Comparison of ENCODE assay signal across 7 mouse cellular contexts in genomic region chr19:59588068-59588522, GRCm38 (mm10).
DNase-seq lines count a peak whose midpoint lies in the region; ATAC-seq lines count a peak whose summit lies in the region.

No protein-coding gene starts in this region.

- H3K4me2 ChIP-seq in limb, embryonic 11.5 days (ENCODE audit: low read depth, severe bottlenecking): peak overlapping the region; percentile 46
- peak overlapping the region; percentile 50 for H3K4me2 ChIP-seq in midbrain, embryonic 14.5 days (ENCODE audit: low read length)

- no peaks in the 10 kb centered on the region for H3K36me3 ChIP-seq in limb, embryonic 11.5 days (ENCODE audit: control insufficient read depth, insufficient read depth, low read length)
- H3K36me3 ChIP-seq in midbrain, embryonic 14.5 days (ENCODE audit: control insufficient read depth, insufficient read depth, low read length): no peaks in the 10 kb centered on the region

- no peaks in the 10 kb centered on the region for H3K27me3 ChIP-seq in limb, embryonic 11.5 days (ENCODE audit: control insufficient read depth, insufficient read depth, low read length)
- no peaks in the 10 kb centered on the region; the same call in 1 of the 2 replicates for H3K27me3 ChIP-seq in midbrain, embryonic 14.5 days (ENCODE audit: control insufficient read depth, insufficient read depth, low read length)

- no peak overlapping the region for H3K9ac ChIP-seq in limb, embryonic 11.5 days (ENCODE audit: low read length)
- peak overlapping the region; percentile 17; the same call in 1 of the 2 replicates for H3K9ac ChIP-seq in midbrain, embryonic 14.5 days (replicated peaks; ENCODE audit: low read length)

- no peak overlapping the region for H3K27ac ChIP-seq in limb, embryonic 11.5 days (replicated peaks; ENCODE audit: low read depth, low read length)
- H3K27ac ChIP-seq in midbrain, embryonic 14.5 days (replicated peaks; ENCODE audit: low read depth, low read length): no peak overlapping the region

- DNase-seq in adrenal gland, adult 18-20 months (ENCODE audit: low spot score in 2 of 2): peak; percentile 23 to 24
- DNase-seq in embryo, embryonic 10 days (ENCODE audit: low spot score): peak; percentile 79
- peak; percentile 13 for DNase-seq in heart, postnatal 4 days
- peak; percentile 45 for DNase-seq in limb, embryonic 11.5 days (ENCODE audit: low spot score)
- DNase-seq in midbrain, embryonic 14.5 days: peak; percentile 51
- no peak for DNase-seq in adipocyte (ENCODE audit: low spot score)

- no peaks in the 10 kb centered on the region for H3K9me3 ChIP-seq in limb, embryonic 11.5 days (ENCODE audit: control insufficient read depth, low read length)
- H3K9me3 ChIP-seq in midbrain, embryonic 14.5 days (ENCODE audit: control insufficient read depth, low read length): no peaks in the 10 kb centered on the region

- H3K4me1 ChIP-seq in limb, embryonic 11.5 days (ENCODE audit: control insufficient read depth, insufficient read depth, low read length): peaks cover 5% of the 10 kb centered on the region
- H3K4me1 ChIP-seq in midbrain, embryonic 14.5 days (ENCODE audit: control insufficient read depth, insufficient read depth, low read length): no peaks in the 10 kb centered on the region

- WGBS in limb, embryonic 11.5 days: 24% methylated on average over 17 of the region's 17 CpGs
- 2% methylated on average over 17 of the region's 17 CpGs for WGBS in midbrain, embryonic 14.5 days

- peak overlapping the region; percentile 14; the same call in 1 of the 2 replicates for H3K4me3 ChIP-seq in limb, embryonic 11.5 days (ENCODE audit: low read depth, low read length)
- H3K4me3 ChIP-seq in midbrain, embryonic 14.5 days (replicated peaks; ENCODE audit: low read depth, low read length): peak overlapping the region; percentile 16; the same call in 1 of the 2 replicates

- ATAC-seq in limb, embryonic 11.5 days (ENCODE audit: insufficient number of reproducible peaks, low FRiP score, low TSS enrichment, low read depth): no peak
- ATAC-seq in midbrain, embryonic 14.5 days (ENCODE audit: low FRiP score, low TSS enrichment): no peak
- no peak for ATAC-seq in inflammation-experienced regulatory T-cells, adult 6 months
